Mouse (Mus musculus) layer of hippocampus, adult 6 months (tissue): Measurements from ENCODE around the gene Trmt6. TPM values are rescaled to one million over a fixed set of nuclear protein-coding genes. Genes with fewer than 3 reads are reported as not detected.

Source experiments
- long read RNA-seq, 2 experiments: library from polyadenylated mRNA; unstranded; transcript quantifications; one replicate each; pipeline ENCODE4 v2.0.0; 2019 to 2020
- polyA plus RNA-seq: library from polyadenylated mRNA; unstranded; fragments of <200 nt; fragmentation: Nextera tagmentation; gene quantifications from 2 replicates; pipeline ENCODE4 v1.2.3, GENCODE M21; 2021

The Trmt6 gene
- polyA plus RNA-seq: 39.5 and 42.8 TPM in 2 replicates
- long read RNA-seq, experiment 1, transcript Trmt6-201 (11 exons, 2,828 nt): major isoform, 7 of 34 reads
- long read RNA-seq, experiment 1, partial matches to known transcripts: 19 of 34 reads
- long read RNA-seq, experiment 1, other reads (novel, unspliced or antisense): 6 of 34 reads
- long read RNA-seq, experiment 2, transcript Trmt6-201 (11 exons, 2,828 nt): major isoform, 56 of 89 reads
- long read RNA-seq, experiment 2, partial matches to known transcripts: 4 of 89 reads
- long read RNA-seq, experiment 2, other reads (novel, unspliced or antisense): 26 of 89 reads

DNA sequence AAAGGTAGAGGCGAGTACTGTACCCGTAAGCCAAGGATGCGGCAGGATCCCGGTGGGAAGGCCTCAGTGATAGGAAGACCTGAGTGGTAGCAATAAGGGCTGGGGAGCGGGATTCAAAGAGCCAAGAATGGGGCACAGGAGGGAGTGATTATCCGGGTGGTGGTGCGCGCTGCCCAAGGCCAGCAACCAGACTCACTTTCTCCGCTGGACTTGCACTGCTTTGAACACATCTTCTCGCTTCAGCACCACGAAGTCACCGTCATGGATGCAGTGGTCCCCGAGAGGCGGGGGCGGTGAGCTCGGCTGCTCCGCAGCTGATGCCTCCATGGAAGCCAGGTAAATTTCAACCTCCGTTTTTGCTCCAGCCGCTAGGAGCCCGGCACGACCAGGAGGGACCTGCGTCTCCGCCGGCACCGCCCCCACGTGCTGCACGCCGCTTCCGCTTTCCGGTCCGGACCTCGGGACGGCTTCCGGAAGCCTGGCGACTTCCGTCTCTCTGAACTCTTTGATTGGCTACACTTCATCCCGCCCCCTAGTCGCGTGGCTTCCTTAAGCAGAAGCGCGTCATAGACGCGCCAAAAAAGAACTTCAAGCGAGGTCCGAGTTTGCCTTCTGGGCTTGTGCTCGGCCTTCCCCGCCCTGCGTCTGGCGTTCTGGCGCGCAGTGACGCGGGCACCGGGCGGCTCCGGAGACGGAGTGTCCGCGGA, at the start of gene Trmt6, which contains the start of gene Mcm8:
Gene Trmt6, minus strand, starts transcription at position 448 of the 707 bp plus-strand sequence.
Gene Mcm8, plus strand, starts transcription at position 534 of the 707 bp plus-strand sequence.

GRCm38 (mm10) chr2:132846407-132847358, 30.8 kb upstream of the Trmt6 start, which contains the start of gene Crls1:
Gene Crls1, plus strand, starts transcription at chr2:132846666.

DNA sequence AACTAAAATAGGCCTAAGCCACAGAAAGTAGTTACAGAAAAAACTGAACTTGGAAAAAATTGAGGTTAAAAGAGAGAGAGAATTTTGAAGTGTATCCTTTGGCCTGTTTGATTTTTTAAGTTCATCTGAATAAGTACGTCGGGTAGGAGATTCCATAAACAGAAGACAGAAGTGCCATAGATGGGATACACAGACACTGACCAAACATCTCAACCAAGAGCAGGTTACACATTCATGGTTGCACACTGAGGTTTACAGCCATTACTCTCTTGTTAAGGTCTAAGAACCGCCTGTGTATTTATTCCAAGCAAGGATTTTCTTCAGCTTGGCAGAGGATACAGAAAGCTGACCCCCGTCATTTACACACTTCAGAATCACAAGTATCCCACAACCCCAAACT, 34.9 kb downstream of the Trmt6 start, which contains the start of gene Chgb:
Gene Chgb, plus strand, starts transcription at position 301 of the 400 bp plus-strand sequence.

Other genes starting within 250 kb of the Trmt6 start
- 27.1 and 29.2 TPM in 2 replicates for gene Gpcpd1, start 228.3 kb downstream of the Trmt6 start, polyA plus RNA-seq
- 24.0 and 28.2 TPM in 2 replicates for gene Shld1, start 129.1 kb downstream of the Trmt6 start, polyA plus RNA-seq
- gene Chgb, start 34.8 kb downstream of the Trmt6 start, polyA plus RNA-seq: 226 and 270 TPM in 2 replicates
- gene Mcm8, start 86 bp upstream of the Trmt6 start, polyA plus RNA-seq: 1.9 and 2.5 TPM in 2 replicates
- 10.0 and 16.6 TPM in 2 replicates for gene Crls1, start 30.6 kb upstream of the Trmt6 start, polyA plus RNA-seq
- 0.90 and 1.5 TPM in 2 replicates for gene Lrrn4, start 64.8 kb upstream of the Trmt6 start, polyA plus RNA-seq
- gene Fermt1, start 129.9 kb upstream of the Trmt6 start, polyA plus RNA-seq: 0.94 and 1.7 TPM in 2 replicates